In the genomic region with DNA sequence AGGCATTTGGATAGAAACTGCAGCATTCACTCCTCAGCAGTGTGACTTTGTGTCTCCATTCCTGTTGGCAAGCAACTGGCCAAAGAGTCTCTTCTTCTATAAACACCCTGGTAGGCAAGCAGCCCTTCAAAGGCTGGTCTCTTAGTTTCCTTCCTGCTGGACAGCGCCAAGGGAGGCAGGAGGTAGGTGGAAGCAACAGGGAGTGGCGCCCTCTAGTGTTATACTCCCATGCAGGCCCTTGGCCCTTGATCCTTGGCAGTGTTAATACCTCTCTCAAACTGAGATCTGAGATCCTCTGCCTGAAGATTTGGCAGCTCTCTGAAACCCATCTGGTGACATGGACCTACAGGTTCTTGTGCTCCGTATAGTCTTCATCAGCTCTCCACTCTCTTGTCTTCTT, we compare ENCODE assay signal across 8 mouse cellular contexts. TPM values are rescaled to one million over a fixed set of nuclear protein-coding genes. Genes with fewer than 3 reads are reported as not detected.
A peak's percentile ranks its signal among the peaks of the same experiment; 100 is the strongest.
DNase-seq lines count a peak whose midpoint lies in the region; ATAC-seq lines count a peak whose summit lies in the region.

No protein-coding gene starts in this region.

- no peaks in the 10 kb centered on the region for H3K27me3 ChIP-seq in forebrain, embryonic 11.5 days (ENCODE audit: control insufficient read depth, insufficient read depth, low read length)
- H3K27me3 ChIP-seq in forebrain, embryonic 16.5 days (replicated peaks; ENCODE audit: control insufficient read depth, insufficient read depth, low read length) = no peaks in the 10 kb centered on the region
- no peaks in the 10 kb centered on the region for H3K27me3 ChIP-seq in liver, embryonic 11.5 days (replicated peaks; ENCODE audit: control insufficient read depth, insufficient read depth, low read length)

- no peak overlapping the region for H3K4me3 ChIP-seq in forebrain, embryonic 11.5 days (ENCODE audit: low read depth, low read length)
- no peak overlapping the region for H3K4me3 ChIP-seq in forebrain, embryonic 16.5 days (replicated peaks; ENCODE audit: low read length)
- H3K4me3 ChIP-seq in liver, embryonic 11.5 days (ENCODE audit: low read depth, low read length) = no peak overlapping the region

- H3K9me3 ChIP-seq in forebrain, embryonic 11.5 days (ENCODE audit: control insufficient read depth, low read length) = no peaks in the 10 kb centered on the region
- no peaks in the 10 kb centered on the region for H3K9me3 ChIP-seq in forebrain, embryonic 16.5 days (ENCODE audit: control insufficient read depth, low read length)
- H3K9me3 ChIP-seq in liver, embryonic 11.5 days (ENCODE audit: control insufficient read depth, low read length) = no peaks in the 10 kb centered on the region

- H3K4me1 ChIP-seq in forebrain, embryonic 11.5 days (replicated peaks; ENCODE audit: control insufficient read depth, insufficient read depth, low read length) = no peaks in the 10 kb centered on the region
- no peaks in the 10 kb centered on the region for H3K4me1 ChIP-seq in forebrain, embryonic 16.5 days (replicated peaks; ENCODE audit: control insufficient read depth, insufficient read depth, low read length)
- H3K4me1 ChIP-seq in liver, embryonic 11.5 days (replicated peaks; ENCODE audit: control insufficient read depth, insufficient read depth, low read length) = no peaks in the 10 kb centered on the region

- WGBS in forebrain, embryonic 11.5 days = 20% methylated on average over 3 of the region's 3 CpGs
- WGBS in forebrain, embryonic 16.5 days = 29% methylated on average over 3 of the region's 3 CpGs
- WGBS in liver, embryonic 11.5 days = 29% methylated on average over 3 of the region's 3 CpGs

- H3K9ac ChIP-seq in forebrain, embryonic 11.5 days (ENCODE audit: low read length) = no peak overlapping the region
- H3K9ac ChIP-seq in forebrain, embryonic 16.5 days (replicated peaks; ENCODE audit: low read depth, low read length) = no peak overlapping the region
- no peak overlapping the region for H3K9ac ChIP-seq in liver, embryonic 11.5 days (ENCODE audit: low read depth, low read length)

- H3K36me3 ChIP-seq in forebrain, embryonic 11.5 days (ENCODE audit: control insufficient read depth, insufficient read depth, low read length) = no peaks in the 10 kb centered on the region
- no peaks in the 10 kb centered on the region for H3K36me3 ChIP-seq in forebrain, embryonic 16.5 days (ENCODE audit: control insufficient read depth, insufficient read depth)
- H3K36me3 ChIP-seq in liver, embryonic 11.5 days (ENCODE audit: control insufficient read depth, insufficient read depth, low read length) = no peaks in the 10 kb centered on the region

- ATAC-seq in forebrain, embryonic 11.5 days (replicated peaks; ENCODE audit: low FRiP score) = no peak
- no peak for ATAC-seq in forebrain, embryonic 16.5 days
- no peak for ATAC-seq in liver, embryonic 11.5 days (replicated peaks; ENCODE audit: low FRiP score)

- H3K4me2 ChIP-seq in forebrain, embryonic 11.5 days (ENCODE audit: low read depth, low read length, severe bottlenecking) = no peak overlapping the region
- no peak overlapping the region for H3K4me2 ChIP-seq in forebrain, embryonic 16.5 days (ENCODE audit: low read length)
- H3K4me2 ChIP-seq in liver, embryonic 11.5 days = no peak overlapping the region

- DNase-seq in forebrain, embryonic 11.5 days (ENCODE audit: low spot score) = peak; percentile 66
- DNase-seq in liver = peak; percentile 31
- DNase-seq in liver, embryonic 11.5 days (ENCODE audit: low spot score) = no peak
- peak; percentile 16 for DNase-seq in brain, adult 2 months (ENCODE audit: low read depth, low spot score)
- peak; percentile 14 for DNase-seq in hindlimb bud, embryonic 11.5 days (ENCODE audit: extremely low spot score, low read depth, low spot score)
- DNase-seq in testis, postnatal 10 days (ENCODE audit: low spot score) = peak; percentile 70
- DNase-seq in urinary bladder, adult 2 months (ENCODE audit: low spot score) = no peak

- H3K27ac ChIP-seq in forebrain, embryonic 11.5 days (ENCODE audit: low read depth, low read length) = no peak overlapping the region
- H3K27ac ChIP-seq in forebrain, embryonic 16.5 days (ENCODE audit: low read length) = no peak overlapping the region
- H3K27ac ChIP-seq in liver, embryonic 11.5 days (ENCODE audit: low read depth, low read length) = no peak overlapping the region

RNA-seq across cellular contexts. Expression of gene Opcml, which starts 51.3 kb away (rescaled TPM):
- polyA plus RNA-seq in forebrain, embryonic 11.5 days (2014; fragmentation: Nextera tagmentation; extraction: Ambion mirVana) = 2.4 and 2.9 TPM in 2 replicates
- 66.7 and 88.6 TPM in 2 replicates for polyA plus RNA-seq in forebrain, embryonic 16.5 days (2015; fragmentation: Nextera tagmentation; extraction: Ambion mirVana)
- polyA plus RNA-seq in liver, embryonic 11.5 days (2014; fragmentation: Nextera tagmentation; extraction: Ambion mirVana) = 1.6 TPM in 2 replicates
- polyA plus RNA-seq in urinary bladder, adult 2 months (2012; rRNA removed) = 1.4 and 2.3 TPM in 2 replicates

Comparison
In these comparisons a context has a peak if more than half of its experiments do, and no peak if none do; other contexts are left out.
1. DNase-seq: peak in forebrain, embryonic 11.5 days (single experiment), liver (single experiment), brain, adult 2 months (single experiment), hindlimb bud, embryonic 11.5 days (single experiment) and testis, postnatal 10 days (single experiment); none in liver, embryonic 11.5 days (single experiment) and urinary bladder, adult 2 months (single experiment).
2. RNA of gene Opcml, which starts 51.3 kb away (polyA plus RNA-seq): 66.7 to 88.6 TPM in forebrain, embryonic 16.5 days; 2.4 to 2.9 TPM in forebrain, embryonic 11.5 days, 1.6 TPM in liver, embryonic 11.5 days and 1.4 to 2.3 TPM in urinary bladder, adult 2 months; every median in the first group is over 10 times any median in the second.